Mouse (Mus musculus) frontal cortex, postnatal 25 days (tissue): ENCODE data around the gene Kif22.

Source experiments
- DNase-seq, 2 experiments: peaks; one replicate each; pipeline ENCODE4 v3.0.0; 2022; ENCODE audit warnings: low spot score in 2 of 2

The Kif22 gene

GRCm38 (mm10) chr7:126984667-126985444 lies 57.4 kb downstream of the Kif22 start:
- DNase-seq = no peak

GRCm38 (mm10) chr7:126983113-126983512 lies 59.2 kb downstream of the Kif22 start:
- no peak for DNase-seq

- DNase-seq = no peak
These were observed 60.2 kb downstream of the Kif22 start for GRCm38 (mm10) chr7:126982054-126982453.

- DNase-seq = no peak
These were observed 60.7 kb downstream of the Kif22 start for GRCm38 (mm10) chr7:126981601-126982000.

- no peak for DNase-seq
These were observed 63.4 kb downstream of the Kif22 start for GRCm38 (mm10) chr7:126978841-126979240.
